Mouse (Mus musculus): ENCODE data around the gene Itih3.

GRCm38 (mm10) chr14:30943860-30944674, 20.5 kb upstream of the Itih3 start:
- TF ChIP-seq CTCF (IDR thresholded peaks at IDR 0.05; ENCODE audit: borderline replicate concordance, control insufficient read depth, extremely low read depth, insufficient read depth, low read length, poor library complexity) (no peak), POLR2A (IDR thresholded peaks at IDR 0.05; ENCODE audit: control insufficient read depth, extremely low read depth, insufficient read depth, low read length, poor library complexity) (no peak)
